Mouse (Mus musculus) inflammation-experienced regulatory T-cells, adult 6 months (primary cell): Measurements from ENCODE around the gene Nuak2. TPM values are rescaled to one million over a fixed set of nuclear protein-coding genes. Genes with fewer than 3 reads are reported as not detected.
"Not testable (repeated sequence)": the region's sequence is repeated elsewhere in the genome, so short reads cannot be mapped to it uniquely, and the experiment has no call there.

Experiments
- ATAC-seq: one replicate; pipeline ENCODE4 v1.8.0; 2017
- polyA plus RNA-seq, 3 experiments: library from polyadenylated mRNA; unstranded; fragments of 100-300 nt; shearing (Covaris generic); gene quantifications; one replicate each; pipeline ENCODE4 v1.2.1; 2017

The Nuak2 gene
- 1 to 10 TPM; 2.2 to 3.0 (median 2.6) TPM for polyA plus RNA-seq

GRCm38 (mm10) chr1:132315889-132316624 lies at the start of gene Nuak2:
Gene Nuak2, plus strand, starts transcription at chr1:132316126.
- ATAC-seq: peak; percentile 85

- ATAC-seq: no peak
Measured at GRCm38 (mm10) chr1:132266791-132267557, 49.0 kb upstream of the Nuak2 start.

GRCm38 (mm10) chr1:132267959-132268358 lies 48.0 kb upstream of the Nuak2 start:
- no peak for ATAC-seq

GRCm38 (mm10) chr1:132268418-132269060 lies 47.4 kb upstream of the Nuak2 start:
- ATAC-seq: no peak

GRCm38 (mm10) chr1:132271237-132271636 lies 44.7 kb upstream of the Nuak2 start:
- ATAC-seq: no peak

- no peak for ATAC-seq
Measured at GRCm38 (mm10) chr1:132276694-132277093, 39.2 kb upstream of the Nuak2 start.

GRCm38 (mm10) chr1:132277124-132277523 lies 38.8 kb upstream of the Nuak2 start:
- no peak for ATAC-seq

- ATAC-seq: not testable (repeated sequence)
Measured at GRCm38 (mm10) chr1:132280636-132281035, 35.3 kb upstream of the Nuak2 start.

GRCm38 (mm10) chr1:132281523-132282176 lies 34.3 kb upstream of the Nuak2 start:
- no peak for ATAC-seq

- no peak for ATAC-seq
Measured at GRCm38 (mm10) chr1:132282177-132282536, 33.8 kb upstream of the Nuak2 start.

- ATAC-seq: no peak
Measured at GRCm38 (mm10) chr1:132283018-132283417, 32.9 kb upstream of the Nuak2 start.

- no peak for ATAC-seq
Measured at GRCm38 (mm10) chr1:132286735-132287134, 29.2 kb upstream of the Nuak2 start.

GRCm38 (mm10) chr1:132287445-132287844 lies 28.5 kb upstream of the Nuak2 start:
- ATAC-seq: no peak

GRCm38 (mm10) chr1:132287991-132288451 lies 27.9 kb upstream of the Nuak2 start:
- ATAC-seq: no peak

- ATAC-seq: no peak
Measured at GRCm38 (mm10) chr1:132289965-132290364, 26.0 kb upstream of the Nuak2 start.

GRCm38 (mm10) chr1:132290921-132291675 lies 24.8 kb upstream of the Nuak2 start:
- ATAC-seq: no peak

- ATAC-seq: no peak
Measured at GRCm38 (mm10) chr1:132291706-132292105, 24.2 kb upstream of the Nuak2 start.

GRCm38 (mm10) chr1:132292318-132293129 lies 23.4 kb upstream of the Nuak2 start:
- ATAC-seq: no peak

GRCm38 (mm10) chr1:132295506-132295905 lies 20.4 kb upstream of the Nuak2 start:
- ATAC-seq: no peak

GRCm38 (mm10) chr1:132296051-132296450 lies 19.9 kb upstream of the Nuak2 start:
- no peak for ATAC-seq

- ATAC-seq: no peak
Measured at GRCm38 (mm10) chr1:132298425-132298800, 17.5 kb upstream of the Nuak2 start, which contains the start of gene Klhdc8a. Gene Klhdc8a, plus strand, starts transcription at chr1:132298626.
